Mouse (Mus musculus): Measurements from ENCODE around the gene Chchd5.

Chchd5 gene

DNA sequence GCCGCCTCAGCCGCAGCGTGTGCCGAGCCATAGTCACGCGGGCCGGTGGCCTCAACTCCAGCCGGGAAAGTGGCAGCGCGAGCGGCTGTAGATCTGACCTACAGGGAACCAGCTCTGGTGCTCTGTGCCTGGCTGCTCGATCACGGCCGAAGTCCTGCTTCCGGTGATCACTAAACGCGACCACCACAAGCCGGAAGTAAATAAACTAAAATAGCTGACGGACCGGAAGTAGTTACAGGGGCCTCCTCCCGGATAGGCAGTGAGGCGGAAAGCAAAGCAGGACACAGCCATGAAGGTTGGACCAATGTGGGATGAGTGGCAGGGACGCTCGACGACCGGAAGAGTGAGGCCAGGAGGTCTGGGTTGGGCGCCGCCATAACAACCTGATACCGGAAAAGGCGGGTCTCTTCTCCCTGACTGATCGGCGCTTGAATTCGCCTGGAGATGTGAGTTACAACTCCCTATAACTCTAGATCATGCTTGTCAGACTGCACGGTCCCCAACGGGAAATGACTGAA, at the start of gene Chchd5:
TSS of gene Chchd5 (plus strand) at position 289 of the 518 bp plus-strand sequence.
- DNase-seq (ENCODE audit: low read depth, low spot score), result peak; percentile 96

DNA sequence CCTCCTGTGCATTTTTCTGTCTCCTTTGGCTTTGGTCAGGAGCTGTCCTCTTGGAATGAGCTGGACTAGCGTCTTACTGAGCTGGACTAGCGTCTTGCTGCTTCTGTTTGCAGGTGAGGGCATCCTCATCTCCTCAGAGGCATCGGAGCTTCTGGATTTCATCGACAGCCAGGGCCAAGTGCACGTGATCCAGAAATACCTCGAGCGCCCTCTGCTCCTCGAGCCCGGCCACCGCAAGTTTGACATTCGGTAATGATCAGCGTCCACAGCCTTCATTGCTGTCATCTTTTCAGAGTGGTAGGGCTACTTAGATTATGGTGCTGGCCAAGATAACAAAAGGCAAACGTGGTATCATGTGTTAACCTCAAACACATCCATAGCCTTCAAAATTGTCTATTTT, 48.4 kb upstream of the Chchd5 start:
- DNase-seq (ENCODE audit: low read depth, low spot score), result no peak

DNA sequence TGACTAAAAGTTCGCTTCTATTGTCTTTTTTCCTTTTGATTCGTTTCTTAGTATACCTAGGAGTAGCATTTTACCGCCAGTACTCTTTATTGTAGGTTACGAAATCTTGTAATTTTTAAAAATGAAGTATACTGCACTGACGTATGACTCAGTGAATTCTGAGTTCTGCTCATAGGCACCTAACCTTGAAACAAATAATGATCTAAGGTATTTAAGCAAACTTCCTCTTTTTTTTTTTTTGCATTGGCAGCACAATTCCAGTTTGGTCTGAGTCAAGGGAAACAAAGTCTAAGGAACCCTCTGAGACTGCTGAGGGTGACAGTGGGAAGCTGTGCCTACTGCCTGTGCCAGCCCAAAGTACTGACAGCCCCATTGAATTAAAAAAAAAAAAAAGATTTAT, 46.0 kb upstream of the Chchd5 start:
- DNase-seq (ENCODE audit: low read depth, low spot score), result no peak

DNA sequence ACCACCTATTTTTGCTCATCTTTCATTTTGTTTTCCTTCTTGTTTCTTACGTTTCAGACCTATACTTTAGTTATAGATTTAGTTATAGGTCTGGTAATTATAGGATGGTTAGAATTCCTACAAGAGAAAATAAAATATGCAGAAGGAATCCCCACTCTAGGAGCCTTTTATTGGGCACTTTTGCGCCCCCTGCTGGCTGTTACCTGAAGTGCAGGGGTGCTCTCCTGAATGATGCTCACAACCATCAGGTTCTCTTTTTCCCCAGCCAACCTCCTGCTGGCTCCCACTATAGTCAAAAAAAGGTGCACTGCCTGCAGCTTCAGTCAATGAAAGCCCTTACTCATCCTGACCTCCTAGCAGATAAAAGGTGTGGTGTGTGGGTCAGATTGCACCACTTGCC, 44.5 kb upstream of the Chchd5 start:
- no peak for DNase-seq (ENCODE audit: low read depth, low spot score)

DNA sequence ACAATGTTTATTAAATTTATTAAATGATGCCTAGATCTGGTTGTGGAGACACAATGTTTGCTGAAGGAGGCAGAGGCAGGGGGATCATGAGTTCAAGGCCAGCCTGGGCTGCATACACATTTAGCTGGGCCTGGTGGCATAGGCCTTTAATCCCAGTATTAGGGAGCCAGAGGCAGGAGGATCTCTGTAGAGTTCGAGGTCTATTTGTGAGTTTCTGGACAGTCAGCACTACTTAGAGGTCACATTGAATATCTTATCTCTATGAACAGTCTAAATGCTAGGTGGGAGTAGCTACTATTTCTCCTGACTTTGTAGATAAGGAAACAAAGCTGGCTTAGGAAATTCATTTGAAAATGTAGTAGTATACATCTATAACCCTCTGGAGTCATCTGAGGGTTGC, 42.0 kb upstream of the Chchd5 start:
- DNase-seq (ENCODE audit: low read depth, low spot score), result no peak

DNA sequence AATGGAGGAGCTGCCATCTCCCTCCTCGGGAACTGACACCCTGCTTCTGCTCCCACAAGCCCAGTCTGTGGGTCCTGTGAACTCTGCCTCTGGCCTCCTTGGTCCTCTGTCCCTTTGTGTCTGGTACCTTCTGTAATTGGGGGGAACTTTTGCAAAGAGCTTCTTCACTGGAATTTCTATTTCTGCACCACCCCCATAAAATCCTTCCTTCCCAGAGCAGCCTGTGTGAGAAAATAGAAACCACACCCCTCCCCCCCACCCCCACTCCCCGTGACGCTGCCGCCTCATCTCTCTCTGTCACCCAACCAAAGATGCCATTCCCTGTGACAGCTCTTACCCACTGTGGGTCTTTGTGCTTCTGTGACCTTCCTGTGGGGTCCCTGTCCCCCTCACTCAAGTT, 39.1 kb upstream of the Chchd5 start:
- DNase-seq (ENCODE audit: low read depth, low spot score), result no peak

DNA sequence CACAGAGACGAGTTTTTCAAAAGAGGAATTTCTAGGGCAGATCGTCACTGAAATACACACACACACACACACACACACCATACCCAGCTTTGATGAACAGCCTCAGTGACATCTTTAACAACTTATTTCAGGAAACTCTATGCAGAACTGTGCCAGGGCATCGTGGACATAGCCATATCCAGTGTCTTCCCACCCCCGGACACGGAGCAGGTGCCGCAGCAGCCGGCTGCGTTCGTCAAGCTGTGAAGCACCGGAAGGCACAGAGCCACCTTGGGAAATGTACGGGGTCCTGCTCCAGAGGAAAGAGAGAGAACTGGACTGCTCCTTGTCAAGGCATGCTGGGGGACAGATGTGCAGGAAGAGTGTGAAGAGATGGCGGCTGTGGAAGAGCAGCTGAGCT, 36.7 kb upstream of the Chchd5 start:
- no peak for DNase-seq (ENCODE audit: low read depth, low spot score)

DNA sequence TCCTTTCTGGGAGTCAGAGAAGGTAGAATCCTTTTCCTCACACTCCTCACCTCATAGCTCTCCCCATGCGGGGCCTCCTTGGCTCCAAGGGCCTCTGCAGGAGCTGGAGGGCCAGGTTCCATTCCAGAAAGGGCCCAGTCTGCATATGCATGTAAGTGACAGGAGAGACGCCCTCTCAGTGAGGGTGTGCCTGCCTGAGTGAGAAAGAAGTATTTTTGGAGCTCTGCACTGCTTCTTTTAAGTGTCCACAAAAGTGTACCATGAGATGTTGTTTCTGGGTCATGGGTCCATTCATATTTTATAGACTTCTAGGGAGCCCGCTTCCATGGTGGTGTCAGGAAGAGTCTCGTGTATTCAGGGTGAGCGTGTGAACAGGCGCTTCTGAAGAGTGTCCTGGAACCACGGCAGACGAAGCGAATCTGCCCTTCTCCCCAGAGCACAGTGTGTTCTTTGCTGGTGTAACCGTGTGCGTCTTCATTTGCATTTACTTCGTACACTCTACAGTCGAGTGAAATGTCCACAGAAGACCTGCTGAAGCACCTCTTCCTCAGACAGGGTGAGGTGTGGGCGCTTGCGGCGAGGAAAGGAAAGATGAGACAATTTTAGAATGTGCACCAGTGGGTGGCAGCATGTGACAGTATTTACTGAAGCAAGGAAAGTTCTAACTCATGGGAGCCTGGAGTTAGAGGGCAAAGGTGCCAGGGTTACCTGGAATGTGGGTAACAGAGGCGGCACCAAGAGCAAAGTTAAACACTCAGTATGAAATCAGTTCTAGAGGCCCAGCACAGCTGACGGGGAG, 35.4 kb upstream of the Chchd5 start:
- DNase-seq (ENCODE audit: low read depth, low spot score), result no peak

DNA sequence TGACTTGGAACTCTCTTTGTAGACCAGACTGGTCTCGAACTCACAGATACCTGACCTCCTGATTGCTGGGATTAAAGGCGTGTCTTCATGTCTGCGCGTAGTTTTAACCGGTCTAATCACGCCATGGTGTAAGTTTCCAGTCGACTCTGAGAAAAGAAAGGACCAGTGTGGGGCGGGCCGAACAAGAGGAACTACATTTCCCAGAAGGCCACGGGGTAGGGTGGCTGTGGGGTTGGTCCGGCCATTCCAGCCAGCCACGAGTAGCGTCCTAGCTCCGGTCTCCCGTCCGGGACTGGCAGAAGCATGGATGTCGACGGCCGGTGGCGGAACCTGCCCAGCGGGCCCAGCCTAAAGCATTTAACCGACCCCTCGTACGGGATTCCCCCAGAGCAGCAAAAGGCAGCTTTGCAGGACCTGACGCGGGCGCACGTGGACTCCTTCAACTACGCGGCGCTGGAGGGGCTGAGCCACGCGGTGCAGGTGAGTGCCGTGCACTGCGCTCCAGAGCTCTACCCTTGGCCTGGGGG, 28.7 kb upstream of the Chchd5 start, which contains the start of gene Polr1b:
TSS of gene Polr1b (plus strand) at position 212 of the 527 bp plus-strand sequence.
- peak; percentile 90 for DNase-seq (ENCODE audit: low read depth, low spot score)

DNA sequence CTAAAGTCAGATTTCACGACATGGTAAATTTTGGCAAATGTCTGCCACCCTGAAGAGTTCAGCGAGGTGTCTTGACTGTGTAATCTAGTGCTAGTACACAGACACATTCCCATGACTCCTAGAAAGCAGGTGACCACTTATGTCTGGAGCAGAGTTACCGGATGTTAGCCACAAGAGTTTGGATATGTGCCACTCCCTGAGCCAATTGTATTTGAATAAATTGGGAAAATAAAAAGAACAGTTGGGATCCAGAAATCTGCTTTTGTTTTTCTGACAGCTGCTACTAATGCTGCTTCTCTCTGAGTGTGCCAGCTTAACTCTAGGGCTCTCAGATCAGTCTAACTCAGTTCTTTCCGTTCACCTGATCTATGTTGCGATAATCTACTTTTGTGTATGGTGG, 16.6 kb upstream of the Chchd5 start:
- DNase-seq (ENCODE audit: low read depth, low spot score), result no peak

DNA sequence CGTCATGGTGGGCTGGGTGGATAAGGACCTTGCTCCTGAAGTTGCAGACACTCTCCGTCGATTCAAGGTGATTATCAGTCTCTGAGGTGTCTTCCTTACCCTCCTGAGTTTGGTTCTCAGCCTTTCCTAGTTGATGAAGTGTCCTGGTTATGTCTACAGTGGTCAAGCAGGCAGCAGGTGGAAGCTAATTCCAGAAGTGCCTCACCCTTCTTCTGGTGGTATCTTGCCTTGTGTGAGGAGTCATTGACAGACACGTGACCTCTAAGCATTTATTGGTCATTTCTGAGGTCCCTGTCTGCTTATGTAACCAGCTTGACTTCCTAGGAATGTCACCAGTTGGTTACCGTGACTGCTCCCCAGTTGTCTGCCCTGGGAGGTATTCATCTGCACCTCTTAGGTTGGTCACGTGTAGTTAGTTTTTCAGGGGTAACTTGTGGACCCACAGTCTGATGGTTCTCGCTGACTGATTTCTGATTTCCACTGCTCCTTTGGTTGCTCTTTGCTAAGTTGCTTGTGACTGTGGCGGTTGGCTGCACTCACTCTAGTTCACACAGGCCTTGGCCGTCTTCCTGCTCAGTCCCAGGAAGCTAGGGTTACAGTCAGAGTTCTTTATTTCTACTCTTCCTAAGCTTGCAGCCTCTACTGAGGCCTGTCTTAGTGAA, 13.7 kb upstream of the Chchd5 start:
- no peak for DNase-seq (ENCODE audit: low read depth, low spot score)

DNA sequence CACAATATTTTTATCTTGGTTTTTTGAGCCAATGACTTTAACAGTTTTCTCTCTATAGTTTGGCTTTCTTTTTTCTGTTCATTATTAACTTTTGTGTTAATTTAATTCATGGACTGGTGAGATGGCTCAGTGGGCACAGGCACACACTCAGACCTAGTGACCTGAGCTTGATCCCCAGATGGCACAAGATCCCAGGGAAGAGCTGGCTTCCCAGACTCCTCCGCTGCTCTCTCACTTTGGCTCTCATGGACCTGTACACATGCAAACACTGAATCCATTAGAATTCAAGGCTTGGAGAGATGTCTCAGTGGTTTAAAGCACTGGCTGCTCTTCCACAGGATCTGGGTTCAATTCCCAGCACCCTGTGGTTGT, 13.1 kb upstream of the Chchd5 start:
- no peak for DNase-seq (ENCODE audit: low read depth, low spot score)

DNA sequence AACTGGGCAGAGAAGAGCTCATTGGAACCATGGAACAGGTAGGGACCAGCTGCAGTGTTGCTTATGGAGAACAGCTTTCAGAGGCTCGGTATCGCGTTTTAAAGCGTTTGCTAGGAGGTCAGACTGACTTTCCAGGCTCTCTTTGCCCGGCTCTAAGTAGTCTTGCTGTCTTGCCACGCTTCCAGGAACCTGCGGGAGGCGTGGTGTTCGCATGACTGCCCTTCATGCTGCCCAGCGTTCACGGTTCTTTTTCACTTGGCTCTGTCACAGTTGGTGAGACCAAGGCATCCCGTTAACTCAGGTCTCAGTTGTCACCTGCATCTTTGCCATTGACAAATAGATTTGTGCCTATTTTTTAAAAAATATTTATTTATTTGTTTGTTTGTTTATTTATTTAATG, 11.4 kb upstream of the Chchd5 start:
- DNase-seq (ENCODE audit: low read depth, low spot score), result no peak

DNA sequence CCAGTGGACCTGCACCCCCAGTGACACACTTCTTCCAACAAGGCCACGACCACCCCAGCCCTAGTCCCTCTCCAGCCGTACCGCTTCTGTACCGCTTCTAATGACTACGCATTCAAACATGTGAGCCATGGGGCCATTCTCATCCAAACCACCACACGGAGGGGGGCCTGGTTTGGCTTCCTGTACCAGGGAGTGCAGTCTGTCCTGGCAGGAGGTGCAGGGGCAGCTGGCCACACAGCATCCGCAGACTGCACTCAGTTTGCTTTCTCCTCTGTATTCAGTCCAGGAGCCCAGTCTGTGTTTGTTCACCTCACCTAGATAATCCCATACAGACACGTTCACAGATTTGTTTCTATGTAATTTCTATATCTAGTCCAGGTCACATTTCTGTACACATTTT, 7.5 kb upstream of the Chchd5 start:
- no peak for DNase-seq (ENCODE audit: low read depth, low spot score)

DNA sequence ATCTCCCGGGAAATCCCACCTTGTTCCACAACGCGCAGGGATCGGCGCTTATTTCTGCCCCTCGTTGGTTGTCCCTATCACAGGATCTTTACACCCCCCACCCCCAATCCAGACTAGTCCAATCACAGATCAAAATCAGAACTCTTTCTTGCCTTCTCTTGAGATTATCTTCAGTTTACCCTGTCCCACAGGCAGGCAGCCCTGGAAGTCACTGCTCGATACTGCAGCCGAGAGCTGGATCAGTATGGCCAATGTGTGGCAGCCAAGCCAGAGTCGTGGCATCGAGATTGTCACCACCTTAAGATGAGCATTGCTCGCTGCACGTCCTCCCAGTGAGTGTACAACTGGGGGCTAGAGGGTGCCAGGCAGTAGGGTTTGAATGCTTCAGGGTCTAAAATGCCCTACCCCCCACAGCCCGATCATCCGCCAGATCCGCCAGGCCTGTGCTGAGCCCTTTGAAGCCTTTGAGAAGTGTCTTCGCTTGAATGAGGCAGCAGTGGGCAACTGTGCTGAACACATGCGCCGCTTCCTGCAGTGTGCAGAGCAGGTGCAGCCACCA, 566 bp downstream of the Chchd5 start:
- DNase-seq (ENCODE audit: low read depth, low spot score), result no peak

DNA sequence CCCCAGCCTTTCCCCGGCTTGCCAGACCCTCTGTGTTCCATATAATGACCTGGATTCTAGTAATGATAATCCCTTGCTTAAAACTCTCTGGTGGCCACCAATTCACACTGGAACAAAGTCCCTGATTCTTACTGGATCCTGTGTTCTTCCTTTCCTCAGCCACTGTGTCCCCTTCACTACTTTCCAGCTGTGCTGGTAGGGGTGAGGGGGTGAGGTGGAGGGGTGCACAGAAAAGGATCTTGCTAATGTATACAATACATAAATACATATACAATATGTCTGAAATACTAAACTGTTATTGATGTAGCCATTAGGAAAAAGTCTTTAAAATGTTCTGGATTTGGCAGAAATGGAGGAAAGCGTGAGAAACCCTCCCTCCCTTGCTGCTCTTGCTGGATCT, 1.3 kb downstream of the Chchd5 start:
- no peak for DNase-seq (ENCODE audit: low read depth, low spot score)

DNA sequence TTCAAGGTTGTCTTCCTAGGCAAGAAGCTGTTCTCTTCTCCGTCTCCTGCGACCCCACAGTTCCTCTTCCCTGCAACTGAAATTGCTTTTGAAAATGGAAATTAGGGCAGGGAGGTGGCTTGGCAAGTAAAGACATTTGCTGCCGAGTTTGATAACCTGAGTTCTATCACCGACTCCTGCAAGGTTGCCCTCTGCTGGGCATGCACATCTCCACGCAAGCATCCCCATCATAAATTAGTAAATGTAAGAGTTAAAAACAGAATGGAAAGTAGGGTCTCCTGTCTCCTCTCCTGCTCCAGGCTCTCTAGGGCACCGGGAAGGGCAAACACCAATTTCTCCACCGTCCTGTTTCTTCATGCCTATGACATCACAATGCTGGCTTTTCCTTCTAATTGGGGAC, 2.7 kb downstream of the Chchd5 start:
- no peak for DNase-seq (ENCODE audit: low read depth, low spot score)

DNA sequence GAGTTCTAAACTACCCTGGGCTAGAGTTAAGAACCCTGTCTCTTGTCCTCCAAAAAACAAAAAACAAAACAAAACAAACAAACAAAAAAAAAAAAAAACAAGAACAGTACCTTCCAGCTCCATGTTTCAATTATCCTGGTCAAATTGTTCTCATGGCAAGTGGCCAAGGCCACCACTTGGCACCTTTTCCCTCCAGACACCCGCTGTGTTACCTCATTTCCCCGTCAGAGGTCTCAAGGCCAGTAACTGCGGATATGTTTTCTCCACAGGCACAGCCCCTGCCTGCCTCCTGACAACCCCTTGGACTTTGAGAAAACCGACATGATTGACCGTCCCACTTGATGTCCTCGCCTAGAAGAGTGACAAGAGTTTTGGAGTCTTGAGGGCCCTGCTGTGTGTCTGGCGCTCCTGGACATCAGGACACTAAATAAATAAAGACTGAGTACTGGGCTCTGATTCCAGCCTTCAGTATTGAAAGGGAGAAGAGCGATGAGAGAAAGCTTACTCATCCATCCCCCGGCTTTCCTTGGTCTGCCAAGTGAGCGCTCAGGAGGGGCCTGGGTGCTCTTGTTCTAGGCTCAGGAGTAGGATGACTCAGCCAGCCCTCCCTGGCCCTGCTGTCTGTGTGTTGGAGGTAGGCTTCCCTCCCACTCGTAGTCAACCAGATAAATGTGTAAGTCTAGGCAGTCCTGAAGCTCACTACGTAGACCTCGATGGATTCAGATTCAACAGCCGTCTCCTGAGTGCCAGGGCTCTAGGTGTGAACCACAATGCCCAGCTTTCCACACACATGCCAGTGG, 3.7 kb downstream of the Chchd5 start:
- no peak for DNase-seq (ENCODE audit: low read depth, low spot score)

DNA sequence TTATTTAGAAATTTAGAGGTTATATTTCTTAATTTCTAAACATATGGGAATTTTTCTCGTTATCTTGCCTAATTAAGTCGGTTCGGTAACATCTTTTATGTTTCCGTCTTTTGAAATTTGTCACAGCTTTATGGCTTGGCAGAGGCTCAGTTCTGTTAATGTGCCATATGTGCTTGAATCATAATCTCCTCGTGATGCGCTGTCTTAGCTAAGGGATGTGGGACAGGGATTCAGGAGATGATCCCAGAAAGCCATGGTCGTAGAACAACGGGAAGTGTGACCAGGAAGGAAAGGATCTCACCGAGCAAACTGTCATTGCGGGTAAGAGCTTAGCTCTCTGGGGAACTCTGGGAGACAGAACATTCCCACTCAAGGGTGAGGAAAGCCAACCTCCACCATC, 10.4 kb downstream of the Chchd5 start:
- DNase-seq (ENCODE audit: low read depth, low spot score), result no peak

DNA sequence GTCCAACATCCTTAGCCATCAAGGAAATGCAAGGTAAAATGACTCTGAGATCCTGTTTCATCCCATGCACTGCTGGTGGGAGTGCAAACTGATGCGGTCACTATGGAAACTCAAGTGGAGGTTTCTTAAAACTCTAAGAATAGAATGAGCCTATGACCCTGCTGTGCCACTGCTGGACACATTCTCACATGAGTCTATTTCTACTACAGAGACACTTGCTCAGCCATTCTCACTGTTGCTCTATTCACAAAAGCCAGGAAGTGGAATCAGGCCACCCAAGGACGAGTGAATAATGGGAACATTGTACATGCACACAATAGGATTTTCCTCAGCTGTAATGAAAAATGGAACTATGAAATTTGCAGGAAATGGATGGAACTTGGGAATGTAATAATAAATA, 19.3 kb downstream of the Chchd5 start:
- no peak for DNase-seq (ENCODE audit: low read depth, low spot score)

DNA sequence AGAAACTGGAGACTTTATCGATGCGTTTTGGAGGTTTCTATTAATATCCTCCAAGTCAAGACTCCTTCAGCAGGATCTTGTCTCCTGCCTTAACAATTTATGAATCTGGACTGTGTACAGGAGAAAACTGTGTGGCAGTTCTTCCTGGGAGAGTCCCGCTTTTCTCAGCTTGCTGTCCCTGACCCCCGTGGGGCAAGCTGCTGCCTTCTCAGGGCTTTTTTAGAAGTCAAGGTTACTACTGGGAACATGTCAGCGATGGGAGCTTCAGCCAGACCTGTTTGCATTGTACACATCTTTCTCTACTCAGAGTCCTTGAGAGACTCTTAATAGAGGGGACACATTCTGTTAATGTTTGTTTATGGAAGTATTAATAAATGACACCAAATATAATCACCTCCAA, 20.9 kb downstream of the Chchd5 start:
- no peak for DNase-seq (ENCODE audit: low read depth, low spot score)

DNA sequence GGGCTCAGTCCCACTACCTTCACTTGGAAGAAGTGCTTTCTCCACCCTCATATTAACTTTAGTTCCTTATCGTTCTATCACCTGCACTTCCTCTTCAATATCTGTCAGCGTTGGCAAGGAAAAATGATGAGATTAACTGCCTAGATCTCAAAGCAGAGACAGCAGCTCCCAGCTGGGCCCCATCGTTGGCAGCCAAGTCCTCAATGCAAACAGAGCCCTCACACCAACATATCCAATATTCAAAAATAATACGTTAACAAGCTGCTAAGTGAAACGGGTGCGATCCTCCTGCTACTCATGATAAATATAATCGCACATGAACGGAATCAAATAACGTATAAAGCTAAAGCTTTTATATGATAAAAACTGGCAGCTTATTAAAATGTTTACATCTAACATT, 21.6 kb downstream of the Chchd5 start:
- DNase-seq (ENCODE audit: low read depth, low spot score), result no peak

Measured in brain, embryonic 18.5 days (tissue).